Mouse (Mus musculus) cerebellum, adult 2 months (tissue): ENCODE results near the gene Cfap43.

Source experiments
- CTCF ChIP-seq: fragments of 200-500 bp; IDR thresholded peaks from 2 replicates; pipeline ENCODE4 v1.5.1; 2011; ENCODE audit warnings: low read depth, mild to moderate bottlenecking, control low read depth, low read length, moderate library complexity, borderline replicate concordance; ENCODE audit not compliant: insufficient read depth
- POLR2A ChIP-seq: fragments of 200-500 bp; IDR thresholded peaks from 2 replicates; pipeline ENCODE4 v1.6.1; 2011; ENCODE audit warnings: low read length, control low read depth, borderline replicate concordance; ENCODE audit not compliant: insufficient read depth

DNA sequence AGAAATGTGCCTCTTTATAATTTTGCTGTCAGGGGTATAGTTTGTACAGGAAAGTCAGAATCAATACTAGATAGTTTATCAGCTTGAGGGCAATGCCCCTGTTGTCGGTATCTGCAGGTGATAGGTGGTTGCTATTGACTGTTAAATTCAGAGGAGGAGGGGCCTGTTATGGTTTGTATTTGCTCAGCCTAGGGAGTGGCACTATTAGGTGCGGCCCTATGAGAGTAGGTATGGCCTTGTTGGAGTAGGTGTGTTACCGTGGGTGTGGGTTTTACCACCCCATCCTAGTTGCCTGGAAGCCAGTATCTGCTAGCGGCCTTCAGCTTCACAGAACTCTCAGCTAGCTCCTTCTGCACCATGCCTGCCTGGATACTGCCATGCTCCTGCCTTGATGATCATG is 165.2 kb downstream of the Cfap43 start:
- TF ChIP-seq CTCF (no peak), POLR2A (no peak)
